Mouse (Mus musculus) MEL (cell line): ENCODE results near the gene Plekha7.

Experiments
- CTCF ChIP-seq, 3 experiments: IDR thresholded peaks in 2 of 3; conservative IDR thresholded peaks in 1 of 3; 2 replicates each; pipeline ENCODE4 v1.5.1; 2011 to 2012; ENCODE audit warnings: low read length in 3 of 3, low read depth in 2 of 3, mild to moderate bottlenecking in 2 of 3, improper control_type of control experiment in 1 of 3, inconsistent platforms in 1 of 3, mixed read lengths in 1 of 3, moderate library complexity in 1 of 3; ENCODE audit not compliant: control insufficient read depth in 1 of 3, insufficient read depth in 1 of 3, poor library complexity in 1 of 3, severe bottlenecking in 1 of 3
- EP300 ChIP-seq, 2 experiments: IDR thresholded peaks; 2 replicates each; pipeline ENCODE4 v1.6.1; 2011; ENCODE audit warnings: improper control_type of control experiment in 2 of 2, low read length in 2 of 2, low read depth in 1 of 2, mild to moderate bottlenecking in 1 of 2
- GATA1 ChIP-seq: IDR thresholded peaks from 2 replicates; pipeline ENCODE4 v1.6.1; 2011; ENCODE audit warnings: low read depth, low read length, improper control_type of control experiment
- MAX ChIP-seq: IDR thresholded peaks from 2 replicates; pipeline ENCODE4 v1.6.1; 2011; ENCODE audit warnings: low read length, improper control_type of control experiment
- MAZ ChIP-seq: IDR thresholded peaks from 2 replicates; pipeline ENCODE4 v1.6.1; 2012; ENCODE audit warnings: low read depth, mild to moderate bottlenecking, inconsistent platforms, low read length, improper control_type of control experiment
- MXI1 ChIP-seq: IDR thresholded peaks from 2 replicates; pipeline ENCODE4 v1.6.1; 2011; ENCODE audit warnings: mild to moderate bottlenecking, low read depth, low read length, improper control_type of control experiment
- POLR2A ChIP-seq, 2 experiments: IDR thresholded peaks; 2 replicates each; pipeline ENCODE4 v1.6.1; 2011 to 2012; ENCODE audit warnings: low read length in 2 of 2, mild to moderate bottlenecking in 2 of 2, control low read depth in 1 of 2, improper control_type of control experiment in 1 of 2, low read depth in 1 of 2, moderate library complexity in 1 of 2; ENCODE audit not compliant: control insufficient read depth in 1 of 2, insufficient read depth in 1 of 2, poor library complexity in 1 of 2
- SMC3 ChIP-seq: IDR thresholded peaks from 2 replicates; pipeline ENCODE4 v1.6.1; 2011; ENCODE audit warnings: low read depth, low read length, improper control_type of control experiment
- USF1 ChIP-seq: IDR thresholded peaks from 2 replicates; pipeline ENCODE4 v1.6.1; 2014; ENCODE audit warnings: low read depth, mild to moderate bottlenecking, inconsistent platforms, low read length, improper control_type of control experiment, moderate library complexity

DNA sequence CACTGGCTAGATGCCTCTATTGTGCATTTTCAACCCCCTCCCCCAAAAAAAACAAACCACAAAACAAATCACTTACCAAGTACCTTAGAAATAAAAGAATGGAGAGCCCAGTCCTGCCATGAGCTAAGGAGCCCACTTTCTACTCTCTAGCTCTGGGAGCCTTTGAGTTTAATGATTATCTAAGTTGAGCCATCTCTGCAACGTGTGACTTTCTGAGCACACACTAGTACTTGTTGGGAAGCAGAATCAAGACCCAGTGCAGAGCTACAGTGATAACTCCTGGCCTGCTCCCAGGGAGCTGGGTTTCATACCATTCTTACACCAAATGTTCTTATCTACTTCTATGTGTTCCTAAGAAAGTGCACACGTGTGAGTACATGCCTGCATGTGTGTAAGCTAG is 102.7 kb downstream of the Plekha7 start:
- TF ChIP-seq POLR2A (IDR thresholded peaks at IDR 0.05; ENCODE audit: control insufficient read depth in 1 of 2, insufficient read depth in 1 of 2, low read depth in 1 of 2, low read length in 2 of 2, poor library complexity in 1 of 2), result no peak
- no peak for TF ChIP-seq CTCF (IDR thresholded peaks at IDR 0.05 in 2 of 3, conservative IDR thresholded peaks at IDR 0.05 in 1 of 3; ENCODE audit: control insufficient read depth in 1 of 3, insufficient read depth in 1 of 3, low read depth in 2 of 3, low read length in 3 of 3, poor library complexity in 1 of 3, severe bottlenecking in 1 of 3)
- TF ChIP-seq MAX, result no peak
- no peak for TF ChIP-seq SMC3
- no peak for TF ChIP-seq MXI1
- TF ChIP-seq USF1, result no peak
- no peak for TF ChIP-seq EP300 (IDR thresholded peaks at IDR 0.05; ENCODE audit: low read depth in 1 of 2, low read length in 2 of 2)
- no peak for TF ChIP-seq MAZ
- no peak for TF ChIP-seq GATA1
